Mouse (Mus musculus): Measurements from ENCODE around the gene Mapkbp1. TPM values are rescaled to one million over a fixed set of nuclear protein-coding genes. Genes with fewer than 3 reads are reported as not detected.

Mapkbp1 gene
- 10 to 100 TPM; 40.7 to 48.2 TPM for total RNA-seq (2021)

GRCm38 (mm10) chr2:119972537-119972879, at the start of gene Mapkbp1:
TSS of gene Mapkbp1 (plus strand) at chr2:119972699.
- no peak for DNase-seq

GRCm38 (mm10) chr2:119970571-119970970, 1.9 kb upstream of the Mapkbp1 start:
- DNase-seq: peak in 1 of 2 experiments; percentile 11

GRCm38 (mm10) chr2:119971316-119971715, 1.2 kb upstream of the Mapkbp1 start:
- DNase-seq: no peak

GRCm38 (mm10) chr2:119971837-119972536, 512 bp upstream of the Mapkbp1 start:
- peak; percentile 96 to 97 for DNase-seq

- DNase-seq: no peak
Observed at GRCm38 (mm10) chr2:119980343-119980986, 8.0 kb downstream of the Mapkbp1 start.

- no peak for DNase-seq
Observed at GRCm38 (mm10) chr2:119981631-119982030, 9.1 kb downstream of the Mapkbp1 start.

DNA sequence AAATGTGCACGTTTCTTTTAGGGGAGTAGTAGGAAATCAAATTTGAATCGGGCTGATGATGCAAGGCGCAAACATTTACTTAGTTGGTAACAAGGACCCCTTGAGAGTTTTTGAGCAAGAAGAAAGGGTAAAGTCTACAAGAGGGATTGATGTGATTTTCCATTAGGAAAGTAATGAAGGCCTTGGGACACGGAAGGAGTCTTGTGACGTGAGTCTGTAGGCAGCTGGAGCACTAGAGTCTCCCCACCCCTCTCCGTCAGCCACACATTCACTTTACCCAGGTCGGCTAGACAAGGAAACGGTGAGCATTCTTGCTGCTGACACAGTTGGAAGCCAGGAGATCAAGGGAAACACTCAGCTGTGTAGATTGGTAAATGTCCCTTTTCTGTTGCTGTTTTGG, 13.4 kb downstream of the Mapkbp1 start:
- DNase-seq: no peak

GRCm38 (mm10) chr2:119986369-119986768, 13.9 kb downstream of the Mapkbp1 start:
- no peak for DNase-seq

GRCm38 (mm10) chr2:119987441-119987840, 14.9 kb downstream of the Mapkbp1 start:
- no peak for DNase-seq

DNA sequence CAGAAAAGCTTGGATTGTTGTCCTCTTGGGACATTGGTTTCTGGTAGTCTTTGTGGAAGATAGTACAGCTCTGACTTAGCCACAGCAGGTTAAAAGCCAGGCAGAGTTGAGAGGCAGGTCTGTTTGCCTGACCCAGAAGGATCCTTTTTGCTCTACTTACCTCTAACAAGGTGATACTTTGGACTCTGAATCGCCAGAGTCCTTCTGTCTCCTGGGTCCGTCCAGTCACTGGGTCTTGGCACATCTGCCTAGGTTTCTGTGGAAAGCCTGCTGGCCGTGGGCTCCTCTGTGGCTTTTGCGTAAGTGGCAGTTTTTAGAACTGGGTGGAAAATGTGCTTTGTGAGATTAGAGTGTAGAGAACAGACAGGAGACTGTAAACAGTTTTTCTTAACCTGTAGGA, 16.5 kb downstream of the Mapkbp1 start:
- no peak for DNase-seq

- no peak for DNase-seq
Observed at GRCm38 (mm10) chr2:119990881-119991280, 18.4 kb downstream of the Mapkbp1 start.

DNA sequence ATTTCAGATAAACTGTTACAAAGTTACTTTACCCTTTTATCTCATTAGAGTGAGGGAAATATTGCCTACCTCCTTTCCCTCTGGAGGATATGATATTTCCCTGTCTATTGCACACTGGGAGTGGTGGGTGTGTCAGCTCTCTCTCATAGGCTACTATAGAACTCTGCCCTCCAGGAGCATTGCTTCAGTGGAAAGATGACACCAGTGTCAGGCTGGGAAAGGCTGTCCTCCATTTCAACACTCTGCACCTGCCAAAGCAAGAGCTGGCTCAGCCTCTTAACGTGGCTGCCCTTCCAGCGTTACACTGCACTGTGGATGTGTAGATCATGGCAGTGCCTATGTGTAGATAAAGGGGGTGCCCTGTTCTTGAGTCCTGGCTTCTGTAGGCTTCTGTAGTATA, 19.9 kb downstream of the Mapkbp1 start:
- no peak for DNase-seq

GRCm38 (mm10) chr2:119993515-119993914, 21.0 kb downstream of the Mapkbp1 start:
- no peak for DNase-seq

DNA sequence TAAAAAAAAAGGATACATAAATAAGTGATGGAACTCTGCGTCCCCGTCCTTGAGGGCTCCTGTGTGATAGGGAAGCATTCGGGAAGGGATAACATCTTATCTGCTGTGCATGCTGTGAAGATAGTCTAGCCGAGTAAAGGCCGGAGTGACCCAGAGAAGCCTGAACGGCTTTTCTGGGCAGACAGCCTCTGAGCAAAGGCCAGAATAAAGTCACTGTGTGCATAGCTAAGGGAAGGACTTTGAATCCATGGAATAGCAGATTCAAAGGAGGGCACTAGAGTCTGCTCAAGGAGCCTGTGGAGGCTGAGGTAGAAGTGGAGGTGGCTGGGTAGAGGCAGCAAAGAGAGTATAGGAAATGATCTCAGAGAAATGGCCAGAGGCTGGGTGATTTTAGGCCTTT, 22.3 kb downstream of the Mapkbp1 start:
- DNase-seq: no peak

GRCm38 (mm10) chr2:119995391-119996281, 23.1 kb downstream of the Mapkbp1 start:
- no peak for DNase-seq

DNA sequence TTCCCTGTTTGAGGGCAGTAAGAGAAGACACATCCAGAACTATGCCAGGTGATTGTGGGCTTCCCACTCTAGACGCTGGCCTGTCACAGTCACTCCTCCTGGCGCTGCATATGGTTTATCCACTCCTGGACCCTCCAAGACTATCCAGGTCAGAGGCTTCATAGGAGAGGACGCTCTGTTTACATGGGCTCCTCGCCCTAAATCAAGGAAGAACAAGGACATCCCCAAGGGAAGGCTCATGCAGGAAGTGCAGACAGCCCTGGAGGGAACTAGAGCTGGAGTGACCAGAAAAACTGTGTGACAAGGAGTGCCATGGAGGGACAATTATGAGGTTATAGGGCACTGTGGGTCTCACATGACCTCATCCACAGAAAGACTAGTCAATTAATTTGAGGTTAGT, 24.9 kb downstream of the Mapkbp1 start:
- no peak for DNase-seq

GRCm38 (mm10) chr2:119999731-120000130, 27.2 kb downstream of the Mapkbp1 start:
- no peak for DNase-seq

- DNase-seq: no peak
Observed at GRCm38 (mm10) chr2:120000882-120001584, 28.5 kb downstream of the Mapkbp1 start.

DNA sequence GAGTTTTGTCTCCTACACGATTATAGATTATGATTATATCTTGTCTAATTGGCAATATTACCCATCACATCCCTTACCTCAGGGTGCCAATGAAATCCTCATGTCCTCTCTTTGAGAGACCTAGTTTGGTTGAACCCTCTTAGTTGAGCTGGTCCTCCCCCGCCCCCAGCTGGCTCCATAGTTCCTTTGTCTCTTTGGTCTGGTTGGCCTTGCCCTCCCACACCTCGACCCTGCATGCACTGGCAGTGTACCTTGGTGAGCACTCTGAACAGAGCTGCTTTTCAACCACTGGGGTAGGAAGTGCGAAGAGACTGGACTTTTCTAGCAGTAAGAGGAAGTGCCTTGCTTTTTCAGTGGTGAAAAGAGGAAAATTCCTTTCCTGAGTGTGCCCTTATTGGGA, 29.5 kb downstream of the Mapkbp1 start:
- no peak for DNase-seq

DNA sequence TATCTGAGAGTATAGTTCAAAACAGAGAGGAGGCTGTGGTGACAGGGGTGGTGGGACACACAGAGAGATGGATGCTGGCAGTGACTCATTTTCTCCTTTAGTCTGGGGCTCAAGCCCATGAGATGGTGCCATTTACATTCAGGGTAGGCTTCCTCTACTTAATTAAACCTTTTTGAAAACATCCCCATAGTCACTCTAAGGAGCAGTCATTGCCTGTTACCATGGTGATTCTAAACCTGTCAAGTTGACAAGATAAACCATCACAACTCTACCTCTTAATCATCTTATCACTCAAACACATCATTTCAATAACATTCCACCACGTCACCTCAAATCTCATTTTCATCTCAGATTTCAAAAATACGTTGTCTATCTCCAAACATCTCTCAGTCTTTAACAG, 31.5 kb downstream of the Mapkbp1 start:
- DNase-seq: no peak

DNA sequence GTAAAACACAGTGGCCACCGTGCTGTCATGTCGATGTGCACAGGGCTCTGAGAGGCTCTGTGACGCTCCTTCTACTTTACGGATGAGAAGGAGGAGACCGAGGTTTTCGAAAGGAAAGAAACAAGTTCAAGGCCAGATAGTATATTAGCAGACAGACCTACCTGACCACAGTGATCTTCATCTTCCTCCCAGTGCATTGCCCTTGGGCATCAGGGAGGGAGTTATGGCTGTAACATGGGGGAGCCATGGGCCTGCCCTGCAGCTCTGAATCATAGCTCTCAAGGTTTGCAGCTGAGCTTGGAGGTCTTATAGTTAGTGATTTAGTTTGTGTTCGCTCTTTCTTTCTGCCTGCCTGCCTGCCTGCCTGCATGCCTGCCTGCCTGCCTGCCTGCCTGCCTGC, 34.2 kb downstream of the Mapkbp1 start:
- no peak for DNase-seq

GRCm38 (mm10) chr2:120007680-120008210, 35.2 kb downstream of the Mapkbp1 start:
- DNase-seq: no peak
